Mouse (Mus musculus) limb, embryonic 10.5 days (tissue): ENCODE measurements at regions not wholly inside any gene's neighbourhood (a gene's known extent, or its start where the extent isn't known, plus 50 kb on each side); places are given as distances from the start of the nearest gene placed in this dataset.

Experiments
- DNase-seq: peaks from one replicate; pipeline ENCODE4 v3.0.0-alpha.2; 2017; ENCODE audit warnings: low spot score
- H3K27ac ChIP-seq: fragments of 300-500 bp; sonication (generic); 2 replicates; pipeline ENCODE4 v1.5.1; 2016; ENCODE audit warnings: mild to moderate bottlenecking
- H3K27me3 ChIP-seq: fragments of 300-500 bp; sonication (generic); 2 replicates; pipeline ENCODE4 v1.6.1; 2016; ENCODE audit warnings: low read depth, mild to moderate bottlenecking; ENCODE audit not compliant: poor library complexity, severe bottlenecking
- H3K36me3 ChIP-seq: fragments of 300-500 bp; sonication (generic); 2 replicates; pipeline ENCODE4 v1.6.1; 2016; ENCODE audit warnings: mild to moderate bottlenecking, moderate library complexity
- H3K4me1 ChIP-seq: fragments of 300-500 bp; sonication (generic); 2 replicates; pipeline ENCODE4 v1.6.1; 2016
- H3K4me3 ChIP-seq: fragments of 300-500 bp; sonication (generic); 2 replicates; pipeline ENCODE4 v1.5.1; 2016; ENCODE audit warnings: mild to moderate bottlenecking, moderate library complexity
- H3K9me3 ChIP-seq: fragments of 300-500 bp; sonication (generic); replicated peaks from 2 replicates; pipeline ENCODE4 v1.6.1; 2016; ENCODE audit warnings: mild to moderate bottlenecking
- WGBS: fragments of 180-500 bp; shearing (Covaris S2); methylation state at CpG from one replicate; pipeline ENCODE4 v1.1.7; 2016; 5-methylcytosine and 5-hydroxymethylcytosine counted together

- Histone ChIP-seq H3K4me1 (no peaks in the 10 kb centered on the region), H3K27me3 (no peaks in the 10 kb centered on the region), H3K9me3 (no peaks in the 10 kb centered on the region), H3K27ac (no peak overlapping the region), H3K36me3 (no peaks in the 10 kb centered on the region), H3K4me3 (no peak overlapping the region)
- no peak for DNase-seq
- 77% methylated on average over 3 of the region's 3 CpGs for WGBS
Measured at GRCm38 (mm10) chr12:69101965-69102364, 57.0 kb downstream of the Rps29 start.

- 94% methylated on average over 8 of the region's 8 CpGs for WGBS
- no peaks in the 10 kb centered on the region for H3K36me3 ChIP-seq
- no peak for DNase-seq
Measured at GRCm38 (mm10) chr12:69094856-69095255, 64.1 kb downstream of the Rps29 start.

GRCm38 (mm10) chr12:69093073-69093797, 65.8 kb downstream of the Rps29 start:
- no peaks in the 10 kb centered on the region for H3K9me3 ChIP-seq
- H3K27ac ChIP-seq = no peak overlapping the region
- no peak for DNase-seq
- H3K27me3 ChIP-seq = no peaks in the 10 kb centered on the region
- no peaks in the 10 kb centered on the region for H3K4me1 ChIP-seq
- WGBS = 67% methylated on average over 13 of the region's 13 CpGs
- H3K36me3 ChIP-seq = no peaks in the 10 kb centered on the region
- no peak overlapping the region for H3K4me3 ChIP-seq

More at GRCm38 (mm10) chr12:69094856-69095255, 64.1 kb downstream of the Rps29 start:
- Histone ChIP-seq H3K4me1 (no peaks in the 10 kb centered on the region), H3K9me3 (no peaks in the 10 kb centered on the region), H3K4me3 (no peak overlapping the region), H3K27ac (no peak overlapping the region), H3K27me3 (no peaks in the 10 kb centered on the region)

GRCm38 (mm10) chr12:69087928-69088609, 70.9 kb downstream of the Rps29 start:
- Histone ChIP-seq H3K9me3 (no peaks in the 10 kb centered on the region), H3K4me3 (no peak overlapping the region), H3K4me1 (peaks cover 30% of the 10 kb centered on the region), H3K27ac (no peak overlapping the region), H3K27me3 (no peaks in the 10 kb centered on the region), H3K36me3 (no peaks in the 10 kb centered on the region)
- 61% methylated on average over 9 of the region's 9 CpGs for WGBS
- DNase-seq = no peak

- Histone ChIP-seq H3K9me3 (no peaks in the 10 kb centered on the region), H3K4me1 (peaks cover 49% of the 10 kb centered on the region), H3K36me3 (no peaks in the 10 kb centered on the region), H3K27ac (peak overlapping the region; percentile 77), H3K4me3 (peak overlapping the region; percentile 45), H3K27me3 (no peaks in the 10 kb centered on the region)
- WGBS = 20% methylated on average over 19 of the region's 19 CpGs
- peak; percentile 66 for DNase-seq
Measured at GRCm38 (mm10) chr12:69085522-69086179, 73.3 kb downstream of the Rps29 start.

GRCm38 (mm10) chr12:69084656-69085055, 74.3 kb downstream of the Rps29 start:
- no peaks in the 10 kb centered on the region for H3K36me3 ChIP-seq
- 82% methylated on average over 5 of the region's 5 CpGs for WGBS
- no peaks in the 10 kb centered on the region for H3K27me3 ChIP-seq
- peaks cover 49% of the 10 kb centered on the region for H3K4me1 ChIP-seq
- H3K9me3 ChIP-seq = no peaks in the 10 kb centered on the region
- no peak overlapping the region for H3K4me3 ChIP-seq
- H3K27ac ChIP-seq = peak overlapping the region; percentile 77
- no peak for DNase-seq

- peak overlapping the region; percentile 70 for H3K27ac ChIP-seq
- peak; percentile 33 for DNase-seq
- 31% methylated on average over 6 of the region's 6 CpGs for WGBS
- peaks cover 49% of the 10 kb centered on the region for H3K4me1 ChIP-seq
- H3K4me3 ChIP-seq = peak overlapping the region; percentile 14; the same call in 1 of the 2 replicates
- H3K27me3 ChIP-seq = no peaks in the 10 kb centered on the region
- H3K9me3 ChIP-seq = no peaks in the 10 kb centered on the region
- no peaks in the 10 kb centered on the region for H3K36me3 ChIP-seq
Measured at GRCm38 (mm10) chr12:69082051-69082450, 76.9 kb downstream of the Rps29 start.

- Histone ChIP-seq H3K4me3 (no peak overlapping the region), H3K9me3 (no peaks in the 10 kb centered on the region), H3K36me3 (no peaks in the 10 kb centered on the region), H3K4me1 (no peaks in the 10 kb centered on the region), H3K27me3 (no peaks in the 10 kb centered on the region), H3K27ac (no peak overlapping the region)
- no peak for DNase-seq
- 88% methylated on average over 4 of the region's 4 CpGs for WGBS
Measured at GRCm38 (mm10) chr12:69039553-69039952, 119.4 kb downstream of the Rps29 start.

GRCm38 (mm10) chr12:69023594-69023993, 135.4 kb downstream of the Rps29 start:
- WGBS = 59% methylated on average over 17 of the region's 17 CpGs
- H3K36me3 ChIP-seq = no peaks in the 10 kb centered on the region
- no peaks in the 10 kb centered on the region for H3K9me3 ChIP-seq
- no peaks in the 10 kb centered on the region for H3K27me3 ChIP-seq
- DNase-seq = no peak
- no peak overlapping the region for H3K4me3 ChIP-seq
- H3K4me1 ChIP-seq = no peaks in the 10 kb centered on the region
- H3K27ac ChIP-seq = peak overlapping the region; percentile 46; the same call in 1 of the 2 replicates

- DNase-seq = no peak
- Histone ChIP-seq H3K27ac (no peak overlapping the region), H3K4me1 (no peaks in the 10 kb centered on the region), H3K36me3 (no peaks in the 10 kb centered on the region), H3K4me3 (no peak overlapping the region), H3K27me3 (no peaks in the 10 kb centered on the region), H3K9me3 (no peaks in the 10 kb centered on the region)
- WGBS = 88% methylated on average over 7 of the region's 7 CpGs
Measured at GRCm38 (mm10) chr12:69016705-69017306, 142.2 kb downstream of the Rps29 start.

GRCm38 (mm10) chr12:69005141-69005540, 153.8 kb downstream of the Rps29 start:
- H3K27ac ChIP-seq = no peak overlapping the region
- H3K9me3 ChIP-seq = no peaks in the 10 kb centered on the region
- no peak for DNase-seq
- H3K27me3 ChIP-seq = no peaks in the 10 kb centered on the region
- no peaks in the 10 kb centered on the region for H3K4me1 ChIP-seq
- no peak overlapping the region for H3K4me3 ChIP-seq
- no peaks in the 10 kb centered on the region for H3K36me3 ChIP-seq

- Histone ChIP-seq H3K4me1 (no peaks in the 10 kb centered on the region), H3K36me3 (no peaks in the 10 kb centered on the region), H3K27me3 (no peaks in the 10 kb centered on the region), H3K27ac (no peak overlapping the region), H3K4me3 (no peak overlapping the region), H3K9me3 (no peaks in the 10 kb centered on the region)
- no peak for DNase-seq
- WGBS = 93% methylated on average over 5 of the region's 5 CpGs
Measured at GRCm38 (mm10) chr12:69002106-69002505, 156.9 kb downstream of the Rps29 start.

- 78% methylated on average over 6 of the region's 6 CpGs for WGBS
- Histone ChIP-seq H3K4me1 (no peaks in the 10 kb centered on the region), H3K4me3 (no peak overlapping the region), H3K27ac (no peak overlapping the region), H3K27me3 (no peaks in the 10 kb centered on the region), H3K9me3 (no peaks in the 10 kb centered on the region), H3K36me3 (no peaks in the 10 kb centered on the region)
- DNase-seq = no peak
Measured at GRCm38 (mm10) chr12:68997259-68997658, 161.7 kb downstream of the Rps29 start.
